ENCODE assay signal across 8 mouse cellular contexts in genomic region chr15:85669652-85670175, GRCm38 (mm10).
DNase-seq lines count a peak whose midpoint lies in the region; ATAC-seq and TF ChIP-seq lines count a peak whose summit lies in the region.

No protein-coding gene starts in this region.

- H3K9me3 ChIP-seq in kidney, embryonic 14.5 days (ENCODE audit: control insufficient read depth, low read length), result no peaks in the 10 kb centered on the region
- H3K9me3 ChIP-seq in liver, embryonic 13.5 days (replicated peaks), result no peaks in the 10 kb centered on the region
- H3K9me3 ChIP-seq in neural tube, embryonic 13.5 days, result no peaks in the 10 kb centered on the region

- 31% methylated on average over 15 of the region's 15 CpGs for WGBS in kidney, embryonic 14.5 days
- WGBS in liver, embryonic 13.5 days (ENCODE audit: insufficient replicate concordance), result 35% methylated on average over 15 of the region's 15 CpGs
- 18% methylated on average over 15 of the region's 15 CpGs for WGBS in neural tube, embryonic 13.5 days

- H3K79me2 ChIP-seq in C2C12 (ENCODE audit: control insufficient read depth, insufficient read depth), result peaks cover 99% of the 10 kb centered on the region

- peak overlapping the region; percentile 98 for H3ac ChIP-seq in C2C12 (ENCODE audit: control insufficient read depth, insufficient read length, low read depth)

- ATAC-seq in erythroblast, adult 5-6 weeks (replicated peaks; ENCODE audit: low FRiP score, poor library complexity, severe bottlenecking), result peak; percentile 48
- no peak for ATAC-seq in kidney, embryonic 14.5 days (ENCODE audit: low FRiP score, low TSS enrichment)
- ATAC-seq in liver, embryonic 13.5 days (ENCODE audit: low read depth), result no peak
- peak; percentile 33 for ATAC-seq in neural tube, embryonic 13.5 days (ENCODE audit: low read depth)

- H3K4me1 ChIP-seq in kidney, embryonic 14.5 days (ENCODE audit: control insufficient read depth, insufficient read depth, low read length), result peaks cover 23% of the 10 kb centered on the region; the same call in 1 of the 2 replicates
- H3K4me1 ChIP-seq in liver, embryonic 13.5 days (replicated peaks), result peaks cover 10% of the 10 kb centered on the region; the same call in 1 of the 2 replicates
- H3K4me1 ChIP-seq in neural tube, embryonic 13.5 days (replicated peaks), result peaks cover 59% of the 10 kb centered on the region

- no peak for TF ChIP-seq CTCF in C2C12 (IDR thresholded peaks at IDR 0.05; ENCODE audit: control insufficient read depth, insufficient read depth, insufficient read length)

- peak overlapping the region; percentile 97 for H3K9ac ChIP-seq in kidney, embryonic 14.5 days (ENCODE audit: low read depth, low read length)
- no peak overlapping the region for H3K9ac ChIP-seq in liver, embryonic 13.5 days
- H3K9ac ChIP-seq in neural tube, embryonic 13.5 days, result peak overlapping the region; percentile 100

- peak; percentile 92 for DNase-seq in adrenal gland, postnatal 10 days
- peak; percentile 89 to 90 for DNase-seq in heart, adult 9 months (ENCODE audit: low spot score in 2 of 2)
- no peak for DNase-seq in liver, embryonic 13.5 days
- no peak for DNase-seq in embryo, embryonic 10.5 days (ENCODE audit: low spot score)

- H3K4me2 ChIP-seq in kidney, embryonic 14.5 days (replicated peaks; ENCODE audit: low read depth, low read length), result peak overlapping the region; percentile 92
- peak overlapping the region; percentile 61 for H3K4me2 ChIP-seq in liver, embryonic 13.5 days
- peak overlapping the region; percentile 97 for H3K4me2 ChIP-seq in neural tube, embryonic 13.5 days

- H3K79me3 ChIP-seq in C2C12 (ENCODE audit: low read depth), result peaks cover 86% of the 10 kb centered on the region

- no peaks in the 10 kb centered on the region for H3K27me3 ChIP-seq in C2C12 (ENCODE audit: control insufficient read depth, insufficient read depth, insufficient read length)
- H3K27me3 ChIP-seq in kidney, embryonic 14.5 days (ENCODE audit: control insufficient read depth, insufficient read depth, low read length), result peaks cover 3% of the 10 kb centered on the region
- peaks cover 87% of the 10 kb centered on the region for H3K27me3 ChIP-seq in liver, embryonic 13.5 days
- peaks cover 15% of the 10 kb centered on the region for H3K27me3 ChIP-seq in neural tube, embryonic 13.5 days

- H3K36me3 ChIP-seq in C2C12 (ENCODE audit: control insufficient read depth, insufficient read depth), result peaks cover 28% of the 10 kb centered on the region
- peaks cover 4% of the 10 kb centered on the region; the same call in 1 of the 2 replicates for H3K36me3 ChIP-seq in kidney, embryonic 14.5 days (ENCODE audit: control insufficient read depth, insufficient read depth, low read length)
- H3K36me3 ChIP-seq in liver, embryonic 13.5 days, result no peaks in the 10 kb centered on the region
- H3K36me3 ChIP-seq in neural tube, embryonic 13.5 days, result peaks cover 5% of the 10 kb centered on the region; the same call in 1 of the 2 replicates

- H3K4me3 ChIP-seq in C2C12 (ENCODE audit: insufficient read depth, poor library complexity, severe bottlenecking), result peak overlapping the region; percentile 99
- H3K4me3 ChIP-seq in kidney, embryonic 14.5 days (ENCODE audit: low read length), result peak overlapping the region; percentile 63
- H3K4me3 ChIP-seq in liver, embryonic 13.5 days (replicated peaks), result peak overlapping the region; percentile 52
- H3K4me3 ChIP-seq in neural tube, embryonic 13.5 days, result peak overlapping the region; percentile 98

- peak overlapping the region; percentile 90 for H3K27ac ChIP-seq in kidney, embryonic 14.5 days (ENCODE audit: low read depth, low read length)
- H3K27ac ChIP-seq in liver, embryonic 13.5 days, result peak overlapping the region; percentile 53
- H3K27ac ChIP-seq in neural tube, embryonic 13.5 days (replicated peaks), result peak overlapping the region; percentile 100

TF ChIP-seq in C2C12, 6 proteins besides CTCF, POLR2A, EP300 and RAD21:
- no peak for TF ChIP-seq MAX (IDR thresholded peaks at IDR 0.05)
- no peak for TF ChIP-seq CEBPB (IDR thresholded peaks at IDR 0.05; ENCODE audit: low read depth)
- no peak for TF ChIP-seq MYOG (IDR thresholded peaks at IDR 0.05; ENCODE audit: control insufficient read depth, extremely low read depth, insufficient read length)
- no peak for TF ChIP-seq USF1 (IDR thresholded peaks at IDR 0.05; ENCODE audit: low read depth)
- no peak for TF ChIP-seq MYOD1 (IDR thresholded peaks at IDR 0.05; ENCODE audit: control insufficient read depth, insufficient read length, low read depth)
- TF ChIP-seq FOSL1 (IDR thresholded peaks at IDR 0.05; ENCODE audit: insufficient read depth, low read length, poor library complexity, severe bottlenecking), result no peak
TF ChIP-seq in C2C12: peak in this region for 0.

Comparison
In these comparisons a context has a peak if more than half of its experiments do, and no peak if none do; other contexts are left out.
1. DNase-seq: peak in adrenal gland, postnatal 10 days (single experiment) and heart, adult 9 months (2 of 2); none in liver, embryonic 13.5 days (single experiment) and embryo, embryonic 10.5 days (single experiment).
2. ATAC-seq: peak in erythroblast, adult 5-6 weeks (single experiment) and neural tube, embryonic 13.5 days (single experiment); none in kidney, embryonic 14.5 days (single experiment) and liver, embryonic 13.5 days (single experiment).
3. Peak in every context shown above with its lines, with median percentiles within 50 percentile points of each other: H3K4me3 ChIP-seq, H3K27ac ChIP-seq and H3K4me2 ChIP-seq.